Mouse (Mus musculus) v-Abl transformed pro-B cells (cell line): ENCODE results near the gene Btbd35f8.
"Not testable (repeated sequence)": the region's sequence is repeated elsewhere in the genome, so short reads cannot be mapped to it uniquely, and the experiment has no call there.

Source experiments
- in situ Hi-C, 2 experiments: fragments of 400-800 bp; cut with MboI; formaldehyde crosslinking; loops; one replicate each; pipeline ENCODE4 v1.15.1; 2025; ENCODE audit not compliant: unreplicated experiment in 2 of 2

Gene Btbd35f8

GRCm38 (mm10) chrX:34450224-34450623, at the start of gene Btbd35f8:
TSS of gene Btbd35f8 (plus strand) at chrX:34450524.
- in situ Hi-C loops = not testable (repeated sequence)
